Mouse (Mus musculus) bone marrow macrophage, adult 2 months (primary cell): ENCODE data around the gene Cuedc1. TPM values are rescaled to one million over a fixed set of nuclear protein-coding genes. Genes with fewer than 3 reads are reported as not detected.

Experiments
- H3K27ac ChIP-seq: 2 replicates; pipeline ENCODE4 v1.5.1; 2012; ENCODE audit warnings: low read depth, low read length; ENCODE audit not compliant: insufficient read depth
- H3K4me1 ChIP-seq: 2 replicates; pipeline ENCODE4 v1.6.1; 2012; ENCODE audit warnings: low read length; ENCODE audit not compliant: control insufficient read depth, insufficient read depth
- H3K4me3 ChIP-seq: 2 replicates; pipeline ENCODE4 v1.5.1; 2012; ENCODE audit warnings: mild to moderate bottlenecking, low read length, moderate library complexity; ENCODE audit not compliant: insufficient read depth
- CTCF ChIP-seq: IDR thresholded peaks from 2 replicates; pipeline ENCODE4 v1.5.1; 2012; ENCODE audit warnings: low read depth, mild to moderate bottlenecking, low read length, moderate library complexity
- POLR2A ChIP-seq: IDR thresholded peaks from 2 replicates; pipeline ENCODE4 v1.6.1; 2012; ENCODE audit warnings: mild to moderate bottlenecking, low read depth, low read length, borderline replicate concordance
- polyA plus RNA-seq: library from polyadenylated mRNA; stranded (reverse); fragments of >200 nt; gene quantifications from 2 replicates; pipeline ENCODE4 v1.2.4, GENCODE M21; 2012; ENCODE audit not compliant: missing spikeins, insufficient read depth, insufficient read length

Cuedc1 gene
- 9.7 and 13.1 TPM in 2 replicates for polyA plus RNA-seq

- Histone ChIP-seq H3K27ac (no peak within 1 kb of the TSS), H3K4me1 (peaks cover 9% of the 10 kb centered on the region), H3K4me3 (peak within 1 kb of the TSS; percentile 78)
- TF ChIP-seq CTCF: no peak
- TF ChIP-seq POLR2A: no peak
These were observed at the start of gene Cuedc1 for GRCm38 (mm10) chr11:88098021-88098729. Gene Cuedc1 (plus strand): TSS chr11:88098058.

DNA sequence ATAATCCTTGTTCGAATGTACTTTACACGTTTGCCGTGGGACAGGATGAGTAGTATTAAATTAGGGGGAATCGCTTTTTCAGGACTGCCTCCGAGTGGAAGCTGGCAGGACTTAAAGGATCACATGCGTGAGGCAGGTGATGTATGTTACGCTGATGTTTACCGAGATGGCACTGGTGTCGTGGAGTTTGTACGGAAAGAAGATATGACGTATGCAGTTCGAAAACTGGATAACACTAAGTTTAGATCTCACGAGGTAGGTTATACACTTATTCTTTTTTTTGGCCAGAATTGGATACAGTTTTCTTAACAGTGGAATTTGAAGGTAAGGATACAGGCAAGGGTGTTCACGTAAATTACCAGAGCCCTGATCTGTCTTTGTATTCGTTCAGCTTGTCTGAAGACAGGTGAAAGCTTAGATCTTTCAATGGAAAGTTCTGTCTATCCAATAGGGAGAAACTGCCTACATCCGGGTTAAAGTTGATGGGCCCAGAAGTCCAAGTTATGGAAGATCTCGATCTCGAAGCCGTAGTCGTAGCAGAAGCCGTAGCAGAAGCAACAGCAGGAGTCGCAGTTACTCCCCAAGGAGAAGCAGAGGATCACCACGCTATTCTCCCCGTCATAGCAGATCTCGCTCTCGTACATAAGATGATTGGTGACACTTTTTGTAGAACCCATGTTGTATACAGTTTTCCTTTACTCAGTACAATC, 48.7 kb upstream of the Cuedc1 start:
- peak overlapping the region; percentile 96; the same call in 1 of the 2 replicates for H3K27ac ChIP-seq
- H3K4me3 ChIP-seq: peak overlapping the region; percentile 94
- no peak for TF ChIP-seq CTCF
- no peak for TF ChIP-seq POLR2A
- H3K4me1 ChIP-seq: peaks cover 11% of the 10 kb centered on the region

DNA sequence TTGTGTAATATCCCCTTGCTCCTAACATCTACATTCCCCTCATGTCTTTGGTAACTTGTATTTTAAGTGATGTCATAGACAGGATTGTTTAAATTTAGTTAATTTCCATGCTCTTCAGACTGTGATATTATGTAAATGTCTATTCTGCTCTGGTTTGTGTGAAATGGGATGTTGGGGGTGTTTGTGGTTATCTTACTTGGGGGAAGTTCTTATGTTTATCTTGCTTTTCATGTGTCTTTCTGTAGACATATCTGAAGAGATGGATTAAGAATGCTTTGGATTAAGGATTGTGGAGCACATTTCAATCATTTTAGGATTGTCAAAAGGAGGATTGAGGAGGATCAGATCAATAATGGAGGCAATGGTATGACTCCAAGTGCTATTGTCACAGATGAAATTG, 48.1 kb upstream of the Cuedc1 start:
- TF ChIP-seq CTCF (no peak), POLR2A (no peak)
- Histone ChIP-seq H3K27ac (no peak overlapping the region), H3K4me1 (peaks cover 11% of the 10 kb centered on the region), H3K4me3 (no peak overlapping the region)

GRCm38 (mm10) chr11:88052638-88053037, 45.2 kb upstream of the Cuedc1 start:
- Histone ChIP-seq H3K27ac (no peak overlapping the region), H3K4me3 (no peak overlapping the region), H3K4me1 (no peaks in the 10 kb centered on the region; the same call in 1 of the 2 replicates)
- no peak for TF ChIP-seq CTCF

DNA sequence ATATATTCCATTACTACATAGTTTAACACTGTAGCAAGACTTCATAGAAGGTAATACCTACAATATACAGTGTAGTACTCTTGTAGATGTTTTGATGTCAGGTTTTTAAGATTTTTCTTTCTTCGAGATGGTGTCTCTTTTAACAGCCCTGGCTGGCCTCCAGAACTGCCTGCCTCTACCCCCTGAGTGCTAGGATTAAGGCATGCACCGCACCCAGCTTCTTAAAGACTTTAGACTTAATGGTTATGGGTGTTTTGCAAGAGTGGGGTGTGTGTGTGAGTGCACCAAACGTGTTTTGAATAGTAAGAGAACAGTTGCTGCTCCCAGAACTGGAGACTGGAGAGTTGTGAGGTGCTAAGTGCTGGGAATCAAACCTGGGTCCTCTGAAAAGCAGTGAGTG, 44.0 kb upstream of the Cuedc1 start:
- TF ChIP-seq CTCF (no peak), POLR2A (no peak)
- no peak overlapping the region for H3K4me3 ChIP-seq
- no peaks in the 10 kb centered on the region; the same call in 1 of the 2 replicates for H3K4me1 ChIP-seq
- no peak overlapping the region for H3K27ac ChIP-seq

DNA sequence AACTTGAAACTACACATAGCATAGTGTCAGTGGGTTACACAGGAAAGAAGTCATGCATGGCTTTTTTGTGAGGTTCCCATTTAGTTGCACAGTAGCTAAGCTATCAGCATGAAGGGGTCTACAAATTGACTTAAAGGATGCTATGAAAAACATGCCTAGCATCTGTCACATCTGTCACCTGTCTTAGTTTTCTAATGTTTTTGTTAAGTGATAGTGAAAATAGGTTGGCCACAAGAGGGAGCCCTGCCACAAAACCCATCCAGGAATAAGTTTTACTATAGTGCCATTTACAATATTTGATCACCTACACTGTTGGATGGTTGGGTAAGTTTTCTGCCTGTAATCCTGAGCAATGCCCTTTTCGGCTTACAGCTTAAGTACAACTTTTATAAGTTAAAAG, 43.3 kb upstream of the Cuedc1 start:
- Histone ChIP-seq H3K4me3 (no peak overlapping the region), H3K4me1 (no peaks in the 10 kb centered on the region; the same call in 1 of the 2 replicates), H3K27ac (no peak overlapping the region)
- TF ChIP-seq CTCF: no peak
- no peak for TF ChIP-seq POLR2A

GRCm38 (mm10) chr11:88055777-88056176, 42.1 kb upstream of the Cuedc1 start:
- no peak for TF ChIP-seq POLR2A
- no peak for TF ChIP-seq CTCF
- no peak overlapping the region for H3K27ac ChIP-seq

DNA sequence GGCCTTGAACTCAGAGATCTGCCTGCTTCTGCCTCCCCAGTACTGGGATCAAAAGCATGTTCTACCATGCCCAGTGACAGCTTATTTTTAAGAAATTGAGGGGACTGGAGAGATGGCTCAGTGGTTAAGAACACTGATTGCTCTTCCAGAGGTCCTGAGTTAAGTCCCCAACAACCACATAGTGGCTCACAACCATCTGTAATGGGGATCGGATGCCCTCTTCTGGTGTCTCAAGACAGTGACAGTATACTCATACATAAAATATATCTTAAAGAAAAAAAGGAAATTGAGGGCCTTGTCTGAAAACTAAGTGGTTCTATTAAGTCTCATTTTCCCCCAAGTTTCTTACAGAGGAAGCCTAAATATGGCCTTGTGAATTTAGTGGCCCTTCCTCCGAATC, 40.1 kb upstream of the Cuedc1 start:
- no peak overlapping the region for H3K4me3 ChIP-seq
- H3K27ac ChIP-seq: no peak overlapping the region
- H3K4me1 ChIP-seq: peaks cover 3% of the 10 kb centered on the region
- TF ChIP-seq POLR2A: no peak
- TF ChIP-seq CTCF: no peak

More at GRCm38 (mm10) chr11:88055777-88056176, 42.1 kb upstream of the Cuedc1 start:
- H3K4me1 ChIP-seq: peaks cover 3% of the 10 kb centered on the region
- no peak overlapping the region for H3K4me3 ChIP-seq

GRCm38 (mm10) chr11:88059141-88059540, 38.7 kb upstream of the Cuedc1 start:
- Histone ChIP-seq H3K4me1 (peaks cover 3% of the 10 kb centered on the region), H3K27ac (no peak overlapping the region), H3K4me3 (no peak overlapping the region)
- TF ChIP-seq CTCF (no peak), POLR2A (no peak)

- peaks cover 6% of the 10 kb centered on the region for H3K4me1 ChIP-seq
- no peak for TF ChIP-seq CTCF
- TF ChIP-seq POLR2A: no peak
- H3K4me3 ChIP-seq: no peak overlapping the region
These were observed 35.8 kb upstream of the Cuedc1 start for GRCm38 (mm10) chr11:88061892-88062625.

More at GRCm38 (mm10) chr11:88061892-88062625, 35.8 kb upstream of the Cuedc1 start:
- H3K27ac ChIP-seq: no peak overlapping the region
